Mouse (Mus musculus) gastrocnemius, adult 18-20 months (tissue): ENCODE measurements around the gene Gpr84. TPM values are rescaled to one million over a fixed set of nuclear protein-coding genes. Genes with fewer than 3 reads are reported as not detected.

Source experiments
- DNase-seq: peaks from one replicate; pipeline ENCODE4 v3.0.0; 2021; ENCODE audit warnings: low spot score
- total RNA-seq, 2 experiments: library from RNA; stranded (reverse); gene quantifications; 2 replicates each; pipeline ENCODE4 v1.2.3; 2021

Gpr84 gene
- total RNA-seq, 2 experiments from 2014 or later = not detected

- no peak for DNase-seq
Measured at GRCm38 (mm10) chr15:103335488-103336235, 25.2 kb upstream of the Gpr84 start.

DNA sequence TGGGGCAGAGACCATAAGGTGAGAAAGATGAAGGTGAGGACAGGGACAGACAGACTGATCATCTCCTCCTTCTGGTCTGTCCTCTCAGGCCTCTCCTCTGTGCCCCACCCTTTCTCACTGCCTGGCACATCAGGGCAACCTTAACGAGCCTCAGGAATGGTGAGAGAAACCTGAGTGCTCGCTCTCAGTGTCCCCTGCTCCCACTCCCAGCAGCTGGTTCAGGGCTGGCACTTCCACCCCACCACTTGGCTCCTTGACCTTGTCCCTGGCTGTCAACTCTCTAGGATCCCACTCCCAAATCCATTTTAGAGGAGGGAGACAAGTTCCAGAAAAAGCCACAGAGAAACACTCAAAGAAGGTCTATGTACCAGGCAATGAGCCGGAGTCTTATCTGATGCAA, 24.6 kb upstream of the Gpr84 start:
- no peak for DNase-seq

- DNase-seq = no peak
Measured at GRCm38 (mm10) chr15:103334194-103334593, 23.8 kb upstream of the Gpr84 start.

- DNase-seq = no peak
Measured at GRCm38 (mm10) chr15:103333738-103334137, 23.3 kb upstream of the Gpr84 start.

GRCm38 (mm10) chr15:103333081-103333615, 22.7 kb upstream of the Gpr84 start:
- DNase-seq = no peak

DNA sequence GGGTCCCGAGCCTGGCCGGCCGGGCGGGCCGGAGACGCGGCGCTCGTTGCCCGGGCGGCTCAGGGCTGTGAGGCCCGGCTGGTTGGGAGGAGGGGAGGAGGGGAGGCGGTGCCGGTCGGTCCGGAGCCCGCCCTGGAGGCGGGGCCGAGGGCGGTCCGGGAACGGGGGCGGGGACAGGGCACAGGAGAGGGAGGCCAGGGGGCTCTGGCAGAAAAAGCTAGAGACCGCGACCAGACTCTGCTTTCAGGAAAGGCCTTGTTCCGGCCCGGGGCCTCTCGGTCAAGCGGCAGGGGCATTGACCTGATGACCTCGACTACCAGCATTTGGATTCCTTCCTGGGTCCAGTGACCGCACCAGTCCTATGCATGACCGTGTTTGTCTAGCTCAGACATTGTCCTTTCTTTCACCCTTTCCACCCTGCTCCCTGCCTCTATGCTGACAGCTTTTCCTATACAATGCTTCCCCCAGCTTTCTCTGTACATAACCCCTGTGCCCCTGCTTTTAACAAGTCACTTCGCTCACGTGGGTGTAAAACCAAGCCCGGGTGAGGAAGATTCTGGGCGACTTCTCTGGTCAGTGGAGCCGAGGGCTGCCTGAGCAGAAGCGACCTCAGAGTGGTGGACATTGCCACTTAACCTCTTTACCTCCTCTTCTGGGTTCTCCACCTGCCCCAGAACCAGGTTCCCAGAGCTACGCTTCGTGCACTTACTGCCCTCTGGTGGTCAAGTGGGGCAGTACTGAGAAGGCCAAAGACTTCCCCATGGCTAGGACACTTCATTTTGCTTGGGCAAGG, 13.2 kb upstream of the Gpr84 start:
- DNase-seq = peak; percentile 89

DNA sequence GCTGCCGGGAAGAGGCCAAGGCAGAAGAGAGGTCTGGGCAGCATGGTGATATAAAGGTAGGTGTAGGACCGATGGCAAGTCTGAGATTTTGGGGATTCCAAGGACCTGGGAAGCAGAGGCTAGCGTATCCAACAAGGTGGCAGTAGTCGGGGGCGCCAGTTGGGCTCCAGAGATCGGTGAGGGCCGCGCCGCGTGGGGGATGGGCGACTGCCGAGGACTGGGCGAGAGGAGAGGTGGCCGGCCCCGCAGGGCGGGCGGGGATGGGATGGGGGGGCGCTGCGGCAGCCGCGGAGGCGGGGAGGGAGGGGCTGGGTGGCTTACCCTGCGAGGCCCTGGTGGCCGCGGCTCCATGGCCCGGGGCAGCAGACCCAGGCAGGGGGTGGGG, 12.7 kb upstream of the Gpr84 start:
- DNase-seq = no peak

DNA sequence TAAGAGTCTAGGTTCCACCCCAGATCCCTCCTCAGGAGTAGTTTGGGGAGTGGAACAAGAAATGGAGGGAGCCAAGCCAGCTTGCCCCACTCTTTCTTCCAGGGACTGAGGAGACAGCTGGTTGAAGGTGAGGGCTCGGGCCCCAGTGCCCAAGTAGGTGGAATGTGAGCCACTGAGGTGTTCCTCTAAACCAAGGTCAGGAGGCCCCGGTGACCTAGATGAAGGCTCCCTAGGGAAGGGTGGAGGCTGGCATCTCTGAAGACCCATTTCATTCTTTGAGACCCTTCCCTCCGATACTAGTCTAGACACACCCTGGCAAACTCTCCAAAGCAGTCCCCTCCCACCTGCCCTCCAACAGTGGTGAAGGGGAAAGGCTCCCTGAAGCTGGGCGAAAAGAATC, 12.0 kb upstream of the Gpr84 start:
- DNase-seq = no peak

DNA sequence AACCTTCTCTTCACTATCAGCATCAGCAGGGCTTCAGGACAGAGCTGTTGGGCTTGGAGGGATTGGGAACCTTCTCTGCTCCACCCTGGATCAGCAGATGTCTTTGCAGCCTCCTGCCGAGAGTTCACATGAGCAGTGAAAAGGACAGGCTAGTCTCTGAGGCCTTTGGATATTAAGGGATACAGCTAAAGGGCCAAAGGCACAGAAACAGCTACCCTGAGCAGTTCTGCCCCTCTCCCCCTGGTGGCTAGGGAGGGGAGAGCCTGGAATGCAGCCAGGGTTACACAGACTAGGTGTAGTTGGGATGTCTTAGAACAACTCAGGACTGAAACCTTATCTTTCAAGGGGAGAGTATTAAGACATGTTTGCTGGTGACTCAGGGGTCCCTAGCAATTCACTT, 10.7 kb upstream of the Gpr84 start:
- no peak for DNase-seq

DNA sequence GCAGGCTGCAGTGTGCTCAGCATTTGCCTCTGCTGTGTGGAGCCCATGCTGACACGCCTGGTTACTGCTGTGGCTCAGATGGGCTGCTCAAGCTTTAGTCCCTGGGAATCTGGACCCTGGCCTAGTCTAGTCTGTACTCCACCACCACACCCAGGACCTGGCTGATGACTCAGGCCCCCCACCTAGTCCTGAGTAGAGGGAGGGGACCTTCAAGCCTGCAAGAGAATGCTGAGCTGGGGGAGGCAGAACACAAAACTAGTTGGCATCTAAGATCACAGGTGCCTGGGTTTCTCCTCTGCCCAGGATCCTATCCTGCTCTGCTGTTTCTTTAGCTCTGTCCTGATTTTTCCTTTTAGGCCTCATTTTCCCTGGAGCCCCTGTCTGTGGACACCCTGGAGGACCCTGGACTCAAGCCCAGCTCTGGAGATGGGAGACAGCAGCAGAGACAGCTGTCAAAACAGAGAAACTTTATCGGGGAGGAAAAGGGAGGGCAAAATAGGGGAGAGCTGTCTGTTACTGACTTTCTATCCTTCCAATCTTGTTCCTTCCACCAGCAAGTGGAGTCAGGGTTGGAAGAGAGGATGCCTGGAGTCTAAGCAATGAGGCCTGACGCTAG, 7.9 kb upstream of the Gpr84 start:
- DNase-seq = peak; percentile 59

DNA sequence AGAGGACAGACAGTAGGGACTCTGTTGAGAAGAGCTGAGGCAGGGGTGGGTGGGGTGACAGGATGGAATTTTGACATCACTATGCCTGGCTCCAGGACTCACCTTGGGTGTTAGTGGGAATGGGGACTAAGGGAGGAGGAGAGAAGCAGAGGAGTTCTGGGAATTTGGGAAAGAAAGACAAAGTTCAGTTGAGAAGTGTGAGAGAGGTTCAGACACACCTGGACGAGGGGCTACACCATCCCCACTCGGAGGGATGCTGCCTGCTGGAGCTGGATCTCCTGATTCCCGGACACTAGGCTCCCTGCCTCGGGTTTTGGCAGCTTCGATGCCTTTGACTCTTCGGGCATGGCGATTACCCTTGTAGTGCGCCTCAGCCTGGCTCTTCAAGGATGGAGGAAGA, 7.3 kb upstream of the Gpr84 start:
- DNase-seq = no peak

DNA sequence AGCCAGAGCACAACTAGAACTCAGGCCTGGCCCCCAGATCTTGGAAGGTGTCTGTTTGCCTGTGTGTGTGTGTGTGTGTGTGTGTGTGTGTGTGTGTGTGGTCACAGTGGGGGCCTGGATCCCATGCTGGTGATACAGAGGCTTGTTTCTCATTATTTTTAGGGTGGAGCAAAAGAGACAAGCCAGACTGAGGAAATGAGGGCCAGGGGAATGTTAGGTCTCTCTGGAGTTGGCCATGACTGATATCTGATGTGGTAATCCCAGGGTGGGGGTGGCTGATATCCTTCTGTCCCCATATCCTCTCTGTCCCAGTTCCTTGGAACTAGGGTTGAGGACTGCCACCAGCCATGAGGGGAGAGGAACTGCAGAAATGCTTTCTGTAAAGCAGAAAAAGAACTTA, 6.7 kb upstream of the Gpr84 start:
- no peak for DNase-seq

DNA sequence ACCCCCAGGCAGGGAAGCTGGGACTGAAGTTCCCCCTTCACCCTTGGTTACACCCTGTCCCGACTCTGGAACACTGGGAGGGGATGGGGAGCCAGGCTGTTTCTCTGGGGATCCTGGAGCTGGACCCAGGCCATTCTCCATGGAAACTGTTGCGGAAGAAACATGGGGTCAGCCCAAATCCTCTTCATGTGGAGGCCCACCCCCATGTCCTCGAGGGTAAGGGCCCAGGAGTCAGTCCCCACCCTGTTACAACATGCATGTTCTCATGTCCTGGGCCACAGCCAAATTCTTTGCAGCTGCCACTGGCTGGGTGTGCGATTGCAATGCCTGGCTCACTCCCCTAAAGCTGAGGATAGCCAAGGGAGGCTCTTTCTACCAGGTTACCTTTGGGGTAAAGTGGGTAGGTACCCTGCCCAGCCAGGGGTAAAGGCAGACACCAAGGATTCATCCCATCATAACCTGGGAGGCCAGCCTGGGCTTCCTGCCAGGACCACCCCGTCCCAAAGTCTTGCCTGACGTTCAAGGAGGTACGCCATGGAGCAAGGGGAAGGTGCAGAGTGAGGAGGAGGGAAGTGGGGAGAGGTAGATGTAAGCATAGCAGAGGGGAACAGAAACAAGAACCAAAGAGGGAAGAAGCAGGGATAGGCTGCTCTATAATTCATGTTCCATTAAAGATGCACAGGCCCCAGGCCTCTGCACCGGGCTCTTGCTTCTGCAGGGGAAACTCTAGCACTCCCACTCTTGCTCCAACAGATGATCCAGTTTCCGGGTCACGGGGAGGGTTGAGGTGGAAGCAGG, 5.8 kb upstream of the Gpr84 start:
- peak; percentile 90 for DNase-seq

GRCm38 (mm10) chr15:103315011-103315502, 4.6 kb upstream of the Gpr84 start:
- DNase-seq = peak; percentile 74

DNA sequence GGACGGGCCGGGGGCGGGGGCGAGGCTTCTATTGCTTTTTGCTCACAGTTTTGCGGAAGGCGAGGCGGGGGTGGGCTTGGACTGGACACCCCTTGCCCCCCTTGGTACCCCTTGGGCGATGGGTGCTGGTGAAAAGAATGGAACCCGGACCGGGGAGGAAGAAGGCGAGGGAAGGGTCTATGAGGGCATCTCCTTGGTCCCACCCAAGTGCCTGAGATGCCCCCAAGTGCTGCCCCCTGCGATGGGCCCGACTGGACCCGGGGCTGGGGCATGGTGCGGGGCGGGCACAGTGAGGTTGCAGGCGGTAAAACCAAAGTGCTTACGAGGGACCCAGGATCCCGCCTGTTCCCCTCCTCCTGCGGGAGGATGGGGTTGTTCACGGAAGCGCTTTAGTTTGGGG, 3.8 kb upstream of the Gpr84 start:
- DNase-seq = no peak

- peak; percentile 67 for DNase-seq
Measured at GRCm38 (mm10) chr15:103313495-103314095, 3.2 kb upstream of the Gpr84 start.

DNA sequence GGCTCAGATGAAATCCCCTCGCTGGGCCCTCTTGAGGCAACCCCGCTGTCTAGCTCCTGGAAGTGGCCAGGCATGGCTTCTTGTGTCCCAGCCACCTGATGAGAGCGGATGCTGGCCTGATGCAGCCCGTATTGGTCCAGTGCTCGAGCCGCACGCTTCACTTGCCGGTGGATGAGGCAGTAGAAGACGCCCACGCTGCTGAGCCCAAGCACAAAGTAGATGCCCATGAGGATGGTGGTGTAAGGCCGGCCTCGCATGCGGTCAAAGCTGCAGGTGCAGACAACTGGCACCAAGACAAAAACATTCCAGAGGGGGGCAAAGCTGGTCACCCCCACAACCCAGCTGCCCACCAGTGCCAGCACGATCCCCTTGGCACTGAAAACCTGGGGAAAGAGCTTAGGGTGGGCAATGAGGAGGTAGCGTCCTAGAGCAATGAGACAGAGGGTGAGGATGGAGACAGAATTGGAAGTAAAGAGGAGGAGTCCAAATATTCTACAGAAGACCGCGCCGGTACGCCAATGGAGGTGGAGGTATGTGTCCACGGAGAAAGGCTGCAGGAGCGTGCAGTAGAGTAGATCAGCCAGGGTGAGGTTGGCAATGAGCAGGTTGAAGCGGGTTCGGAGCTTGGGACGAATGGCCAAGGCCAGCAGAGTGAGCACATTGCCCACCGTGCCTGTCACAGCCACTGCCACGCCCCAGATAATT, 1.4 kb downstream of the Gpr84 start:
- DNase-seq = no peak

DNA sequence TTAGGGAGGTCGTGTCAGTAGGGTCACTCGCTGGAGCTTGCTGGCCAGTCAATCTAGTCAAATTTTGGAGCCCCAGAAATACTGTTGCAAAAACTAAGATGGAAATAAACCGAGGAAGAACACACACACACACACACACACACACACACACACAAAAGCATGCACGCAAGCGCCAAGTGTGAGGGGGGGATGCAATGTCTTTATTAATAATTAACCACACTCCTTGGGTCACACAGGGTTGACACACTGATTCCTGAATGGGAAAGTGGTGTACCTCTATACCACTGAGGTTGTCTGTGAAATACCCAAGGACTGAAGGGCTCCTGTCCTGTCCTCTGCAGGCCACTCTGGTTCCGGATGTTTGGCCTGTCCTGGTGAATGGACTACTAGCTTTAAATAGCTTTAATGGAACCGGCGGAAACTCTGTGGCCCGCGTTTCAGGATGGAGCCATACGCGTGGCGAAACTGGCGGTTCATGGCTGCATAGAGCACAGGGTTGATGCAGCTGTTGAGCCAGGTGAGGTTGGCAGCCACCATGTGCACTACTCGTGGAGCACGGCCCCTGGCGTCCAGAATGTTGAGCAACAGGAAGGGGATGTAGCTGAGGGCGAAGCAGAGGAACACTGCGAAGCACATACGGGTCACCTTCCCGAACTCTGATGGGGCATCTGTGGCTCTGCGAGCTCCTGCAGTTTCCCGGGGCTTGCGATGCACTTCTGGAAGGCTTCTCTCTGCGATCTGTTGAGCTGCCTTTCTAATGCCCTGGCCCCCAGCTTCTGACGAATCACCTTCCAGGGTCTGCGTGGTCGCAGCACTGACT, 2.1 kb downstream of the Gpr84 start:
- DNase-seq = no peak

DNA sequence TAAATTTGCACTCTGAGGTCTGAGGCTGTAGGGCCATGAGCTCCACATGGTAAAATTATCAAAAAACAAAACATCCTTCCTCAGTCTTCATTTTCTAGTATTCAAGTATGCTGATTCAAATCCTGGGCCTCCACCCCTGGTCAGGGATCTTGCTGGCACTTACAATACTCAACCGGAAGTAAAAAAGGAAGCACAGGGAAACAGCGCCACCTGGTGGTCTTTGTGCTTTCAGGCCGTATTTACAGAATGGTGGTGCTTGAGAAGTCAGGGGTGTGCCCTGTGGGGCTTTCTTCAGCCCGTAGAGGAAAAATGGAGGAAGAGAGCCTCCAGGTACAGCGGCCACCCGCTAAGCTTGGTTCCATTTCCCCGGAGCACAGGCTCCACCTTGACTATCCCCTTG, 3.3 kb downstream of the Gpr84 start:
- peak; percentile 93 for DNase-seq
